ENCODE assay signal across 9 mouse cellular contexts in genomic region chr7:29521841-29522575, GRCm38 (mm10). TPM values are rescaled to one million over a fixed set of nuclear protein-coding genes. Genes with fewer than 3 reads are reported as not detected.
DNase-seq lines count a peak whose midpoint lies in the region; ATAC-seq and TF ChIP-seq lines count a peak whose summit lies in the region.
"Had no signal": no experiment of that assay in that cellular context is flagged by ENCODE, and none has a peak within 500 bp of the region (broad histone marks: within the 10 kb centered on the region; RNA-seq: fewer than 3 reads in every experiment).

No protein-coding gene starts in this region.

- no peak for ATAC-seq in Patski
- no peak for ATAC-seq in inflammation-experienced regulatory T-cells, adult 6 months

- DNase-seq in CD4-positive helper T cell, adult 2 months (ENCODE audit: low read depth, low spot score): peak; percentile 71
- no peak for DNase-seq in Patski (ENCODE audit: low read depth, low spot score)
- peak; percentile 89 to 91 for DNase-seq in cerebellum, postnatal 36 days
- DNase-seq in gastrocnemius, postnatal 36 days: peak; percentile 72 to 78
- peak; percentile 80 for DNase-seq in layer of hippocampus, adult 9-10 months (ENCODE audit: low spot score)
- peak; percentile 81 to 86 for DNase-seq in lung, postnatal 4 days
- DNase-seq in spleen, adult 18-20 months: peak; percentile 45 to 77

- in situ Hi-C loops in Patski (cut with MboI; ENCODE audit: low pct_unique_long_range_greater_than_20kb): loop anchor here (5.0 kb wide), 2 partner anchors 140 to 215 kb away; no protein-coding TSS in a partner anchor

- CTCF ChIA-PET in Patski (lab: Charles Lee): interaction anchor here (0.7 to 8.3 kb wide), 23 partner anchors 10 to 225 kb away, joined by 3 to 89 read pairs (median 4); no protein-coding TSS in a partner anchor

- POLR2A ChIA-PET in Patski (lab: Charles Lee): interaction anchor here (0.8 to 1.1 kb wide), 2 partner anchors 115 to 138 kb away, joined by 3 to 8 read pairs; no protein-coding TSS in a partner anchor

- intact Hi-C loops in gastrocnemius, postnatal 36 days (cut with DNase I): loop anchor here (1.0 to 5.0 kb wide), 2 partner anchors 139 to 200 kb away; no protein-coding TSS in a partner anchor

- no peaks in the 10 kb centered on the region for H3K27me3 ChIP-seq in Patski
- H3K27me3 ChIP-seq: limb, embryonic 12.5 days had no signal

- peak; percentile 95 for TF ChIP-seq CTCF in Patski (IDR thresholded peaks at IDR 0.05)

RNA-seq across cellular contexts. Expression of gene Sipa1l3, which starts 3.6 kb away (rescaled TPM):
- polyA plus RNA-seq in Patski (2021): 27.2 TPM
- total RNA-seq in gastrocnemius, postnatal 36 days (2021): 1 to 10 TPM; 6.3 to 6.5 TPM
- 1 to 10 TPM; 2.5 to 4.9 (median 4.1) TPM for polyA plus RNA-seq in inflammation-experienced regulatory T-cells, adult 6 months (2017; shearing (Covaris generic))
